Mouse (Mus musculus): ENCODE data around the gene Prr5l. TPM values are rescaled to one million over a fixed set of nuclear protein-coding genes. Genes with fewer than 3 reads are reported as not detected.

The Prr5l gene
- polyA plus RNA-seq, 2 experiments, result 1.4 to 1.7 TPM

DNA sequence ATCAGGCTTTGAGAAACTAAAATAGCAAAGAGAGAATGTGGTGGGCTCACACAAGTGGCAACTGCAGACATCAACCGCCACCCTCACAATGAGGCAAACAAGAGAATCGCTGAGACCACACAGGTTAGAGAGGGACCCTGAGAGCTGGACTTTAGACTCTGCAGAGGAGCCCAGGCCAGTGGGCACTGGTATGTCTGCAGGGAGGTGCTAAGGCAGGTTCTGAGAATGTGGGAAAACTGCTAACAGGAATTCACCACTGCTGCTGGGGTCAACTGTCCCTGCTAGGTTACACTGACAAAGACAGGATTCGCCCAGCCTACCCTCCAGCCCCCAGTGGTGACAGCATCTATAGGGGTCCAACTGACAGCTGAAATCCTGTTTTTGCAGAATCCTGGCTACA lies 171.2 kb downstream of the Prr5l start:
- H3K27me3 ChIP-seq (ENCODE audit: control insufficient read depth, insufficient read depth, low read length), result no peaks in the 10 kb centered on the region
- ATAC-seq (ENCODE audit: insufficient read depth), result no peak

DNA sequence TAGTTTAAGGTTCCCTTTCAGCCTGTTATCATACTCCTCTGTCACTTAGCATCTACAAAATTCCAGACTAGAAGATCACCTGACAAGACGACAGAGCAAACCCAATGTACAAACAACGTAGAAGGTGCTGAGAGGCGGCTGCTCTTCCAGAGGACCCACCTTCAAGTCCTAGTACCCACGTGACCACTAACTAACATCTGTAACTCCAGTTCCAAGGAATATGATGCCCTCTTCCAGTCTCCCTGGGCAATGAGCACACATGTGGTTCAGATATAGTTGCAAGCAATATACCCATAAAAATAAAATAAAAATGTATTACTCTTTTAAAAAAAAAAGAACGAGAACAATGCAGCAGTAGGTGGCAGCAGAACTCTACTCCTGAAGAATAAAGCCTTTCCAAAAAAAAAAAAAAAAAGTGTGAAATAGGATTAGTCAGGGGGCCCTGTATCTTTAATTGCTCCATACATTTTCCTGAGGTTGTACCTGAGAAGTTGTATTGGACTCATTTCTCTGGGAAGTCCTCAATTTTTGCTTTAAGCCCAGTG lies 176.8 kb downstream of the Prr5l start:
- ATAC-seq (ENCODE audit: insufficient read depth) (no peak), DNase-seq (ENCODE audit: low read depth in 3 of 3, low spot score in 3 of 3) (no peak)
- Histone ChIP-seq H3K9me3 (ENCODE audit: control insufficient read depth, low read length) (no peaks in the 10 kb centered on the region), H3K4me3 (ENCODE audit: insufficient read depth in 1 of 2, low read depth in 2 of 2, low read length in 2 of 2) (no peak overlapping the region), H3K4me1 (replicated peaks; ENCODE audit: control insufficient read depth in 2 of 2, insufficient read depth in 2 of 2, low read length in 1 of 2) (no peaks in the 10 kb centered on the region), H3K27ac (no peak overlapping the region), H3K27me3 (ENCODE audit: control insufficient read depth, insufficient read depth, low read length) (no peaks in the 10 kb centered on the region), H3K9ac (replicated peaks) (no peak overlapping the region), H3K4me2 (ENCODE audit: low read depth) (no peak overlapping the region), H3K36me3 (replicated peaks; ENCODE audit: control insufficient read depth, insufficient read depth, low read depth) (no peaks in the 10 kb centered on the region)
- 43% methylated on average over 5 of the region's 5 CpGs for WGBS (ENCODE audit: insufficient replicate concordance)
- TF ChIP-seq EP300 (IDR thresholded peaks at IDR 0.05; ENCODE audit: low read depth), result no peak
- TF ChIP-seq CTCF (IDR thresholded peaks at IDR 0.05; ENCODE audit: low read depth), result no peak

More for the DNA sequence above, 171.2 kb downstream of the Prr5l start:
- Histone ChIP-seq H3K27ac (no peak overlapping the region), H3K36me3 (replicated peaks; ENCODE audit: control insufficient read depth, insufficient read depth, low read depth) (no peaks in the 10 kb centered on the region), H3K9ac (replicated peaks) (no peak overlapping the region), H3K4me1 (replicated peaks; ENCODE audit: control insufficient read depth in 2 of 2, insufficient read depth in 2 of 2, low read length in 1 of 2) (no peaks in the 10 kb centered on the region; a peak in 1 of 4 replicates), H3K9me3 (ENCODE audit: control insufficient read depth, low read length) (no peaks in the 10 kb centered on the region), H3K4me2 (ENCODE audit: low read depth) (no peak overlapping the region), H3K4me3 (ENCODE audit: insufficient read depth in 1 of 2, low read depth in 2 of 2, low read length in 2 of 2) (no peak overlapping the region)
- no peak for DNase-seq (ENCODE audit: low read depth in 3 of 3, low spot score in 3 of 3)
- TF ChIP-seq EP300 (IDR thresholded peaks at IDR 0.05; ENCODE audit: low read depth) (no peak), CTCF (IDR thresholded peaks at IDR 0.05; ENCODE audit: low read depth) (no peak)
- WGBS (ENCODE audit: insufficient replicate concordance), result 58% methylated on average over 3 of the region's 3 CpGs

DNA sequence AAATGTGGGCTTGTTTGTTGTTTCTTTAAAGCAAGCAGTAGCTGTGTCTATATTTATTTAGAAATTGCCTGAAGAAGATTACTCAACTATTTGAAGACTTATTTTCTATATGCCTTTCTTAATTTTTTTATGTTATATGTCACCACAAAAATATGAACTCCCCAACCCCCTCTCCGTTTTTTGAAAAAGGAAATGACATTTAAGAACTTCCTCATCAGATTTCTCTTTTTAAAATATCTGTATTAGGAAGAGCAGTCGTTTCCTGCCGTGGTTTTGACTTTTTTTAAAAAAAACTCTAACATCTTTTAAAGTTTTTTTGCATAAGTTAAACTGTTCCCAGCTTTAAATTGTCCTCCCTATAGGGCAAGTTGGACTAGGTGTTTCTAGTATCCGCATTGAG lies 183.5 kb downstream of the Prr5l start:
- no peak for DNase-seq (ENCODE audit: low read depth in 3 of 3, low spot score in 3 of 3)

DNA sequence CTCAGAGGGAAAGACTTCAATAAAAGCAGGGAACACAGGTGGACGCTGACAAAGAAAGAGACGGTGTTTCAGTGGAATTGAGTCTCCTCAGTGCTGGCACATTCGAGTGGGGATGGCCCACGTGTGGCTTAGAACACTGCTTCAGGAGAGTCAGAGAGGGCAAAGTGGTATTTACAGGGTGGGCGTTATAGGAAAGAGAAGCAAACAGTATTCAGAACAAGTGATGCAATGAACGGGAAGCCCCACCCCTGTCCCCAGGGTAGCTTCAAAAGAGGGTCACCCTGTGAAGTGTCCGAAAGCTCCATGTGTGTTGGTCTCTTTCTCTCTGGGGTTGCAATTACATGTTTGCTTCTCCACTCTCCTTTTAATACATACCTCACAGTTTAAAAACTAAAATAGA lies 187.2 kb downstream of the Prr5l start:
- Histone ChIP-seq H3K4me1 (replicated peaks; ENCODE audit: control insufficient read depth in 2 of 2, insufficient read depth in 2 of 2, low read length in 1 of 2) (peaks cover 0 to 5% of the 10 kb centered on the region in 2 experiments; a peak in 1 of 4 replicates), H3K4me2 (ENCODE audit: low read depth) (no peak overlapping the region), H3K9ac (replicated peaks) (no peak overlapping the region), H3K27ac (no peak overlapping the region), H3K4me3 (ENCODE audit: insufficient read depth in 1 of 2, low read depth in 2 of 2, low read length in 2 of 2) (no peak overlapping the region), H3K36me3 (replicated peaks; ENCODE audit: control insufficient read depth, insufficient read depth, low read depth) (peaks cover 18% of the 10 kb centered on the region), H3K27me3 (ENCODE audit: control insufficient read depth, insufficient read depth, low read length) (no peaks in the 10 kb centered on the region), H3K9me3 (ENCODE audit: control insufficient read depth, low read length) (no peaks in the 10 kb centered on the region)
- ATAC-seq (ENCODE audit: insufficient read depth), result peak; percentile 45
- DNase-seq (ENCODE audit: low read depth in 3 of 3, low spot score in 3 of 3), result no peak
- TF ChIP-seq EP300 (IDR thresholded peaks at IDR 0.05; ENCODE audit: low read depth) (no peak), CTCF (IDR thresholded peaks at IDR 0.05; ENCODE audit: low read depth) (no peak)
- WGBS (ENCODE audit: insufficient replicate concordance), result 71% methylated on average over 7 of the region's 7 CpGs

More for the DNA sequence above, 183.5 kb downstream of the Prr5l start:
- Histone ChIP-seq H3K9me3 (ENCODE audit: control insufficient read depth, low read length) (no peaks in the 10 kb centered on the region), H3K4me3 (ENCODE audit: insufficient read depth in 1 of 2, low read depth in 2 of 2, low read length in 2 of 2) (no peak overlapping the region), H3K27me3 (ENCODE audit: control insufficient read depth, insufficient read depth, low read length) (no peaks in the 10 kb centered on the region), H3K36me3 (replicated peaks; ENCODE audit: control insufficient read depth, insufficient read depth, low read depth) (peaks cover 15% of the 10 kb centered on the region), H3K4me2 (ENCODE audit: low read depth) (no peak overlapping the region), H3K9ac (replicated peaks) (no peak overlapping the region), H3K27ac (no peak overlapping the region), H3K4me1 (replicated peaks; ENCODE audit: control insufficient read depth in 2 of 2, insufficient read depth in 2 of 2, low read length in 1 of 2) (peaks cover 0 to 5% of the 10 kb centered on the region in 2 experiments; a peak in 1 of 4 replicates)
- no peak for ATAC-seq (ENCODE audit: insufficient read depth)
- 29% methylated on average over 4 of the region's 4 CpGs for WGBS (ENCODE audit: insufficient replicate concordance)
- TF ChIP-seq CTCF (IDR thresholded peaks at IDR 0.05; ENCODE audit: low read depth) (no peak), EP300 (IDR thresholded peaks at IDR 0.05; ENCODE audit: low read depth) (no peak)

DNA sequence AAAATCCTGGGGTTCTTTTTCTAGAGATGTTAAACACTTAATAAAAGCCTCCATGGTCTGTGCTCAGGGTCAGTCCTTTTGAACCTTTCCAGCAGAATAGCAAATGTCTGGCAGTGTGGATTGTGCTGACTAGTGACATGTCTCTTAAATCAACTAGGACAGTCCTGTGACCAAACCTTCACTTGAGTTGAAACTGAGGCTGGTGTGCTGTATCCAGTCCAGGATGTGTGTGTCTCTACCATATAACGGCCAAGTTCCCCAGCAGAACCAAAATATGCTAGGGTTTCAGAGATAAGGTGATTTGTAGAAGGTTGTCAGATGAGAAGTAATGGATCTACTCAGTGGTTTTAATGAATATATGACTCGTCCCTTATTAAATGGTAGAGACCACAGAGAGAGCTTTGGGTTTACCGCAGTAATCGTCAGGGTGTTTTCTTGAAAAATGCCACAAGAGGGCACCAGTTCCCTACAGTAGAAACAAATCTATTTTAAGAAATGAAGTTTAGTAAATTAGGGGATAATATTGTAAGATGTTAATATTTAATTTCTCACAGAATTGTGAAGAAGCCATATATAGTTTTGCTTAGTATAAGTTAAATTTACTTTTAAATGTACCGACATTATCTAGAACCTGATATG lies 189.1 kb downstream of the Prr5l start:
- TF ChIP-seq EP300 (IDR thresholded peaks at IDR 0.05; ENCODE audit: low read depth) (no peak), CTCF (IDR thresholded peaks at IDR 0.05; ENCODE audit: low read depth) (peak; percentile 45)
- Histone ChIP-seq H3K9ac (replicated peaks) (no peak overlapping the region), H3K27me3 (ENCODE audit: control insufficient read depth, insufficient read depth, low read length) (no peaks in the 10 kb centered on the region), H3K9me3 (ENCODE audit: control insufficient read depth, low read length) (no peaks in the 10 kb centered on the region), H3K4me3 (ENCODE audit: insufficient read depth in 1 of 2, low read depth in 2 of 2, low read length in 2 of 2) (no peak overlapping the region), H3K36me3 (replicated peaks; ENCODE audit: control insufficient read depth, insufficient read depth, low read depth) (peaks cover 20% of the 10 kb centered on the region), H3K4me1 (replicated peaks; ENCODE audit: control insufficient read depth in 2 of 2, insufficient read depth in 2 of 2, low read length in 1 of 2) (0 out of 4 replicates have a peak, but pooled peaks cover 0 to 4% of the 10 kb centered on the region in 2 experiments), H3K27ac (no peak overlapping the region), H3K4me2 (ENCODE audit: low read depth) (no peak overlapping the region)
- 63% methylated on average over 5 of the region's 5 CpGs for WGBS (ENCODE audit: insufficient replicate concordance)
- no peak for ATAC-seq (ENCODE audit: insufficient read depth)
- DNase-seq (ENCODE audit: low read depth in 3 of 3, low spot score in 3 of 3), result no peak
